Mouse (Mus musculus): ENCODE results near the gene Orc1. TPM values are rescaled to one million over a fixed set of nuclear protein-coding genes. Genes with fewer than 3 reads are reported as not detected.

The Orc1 gene
- total RNA-seq, 1 experiment = 44.5 TPM

DNA sequence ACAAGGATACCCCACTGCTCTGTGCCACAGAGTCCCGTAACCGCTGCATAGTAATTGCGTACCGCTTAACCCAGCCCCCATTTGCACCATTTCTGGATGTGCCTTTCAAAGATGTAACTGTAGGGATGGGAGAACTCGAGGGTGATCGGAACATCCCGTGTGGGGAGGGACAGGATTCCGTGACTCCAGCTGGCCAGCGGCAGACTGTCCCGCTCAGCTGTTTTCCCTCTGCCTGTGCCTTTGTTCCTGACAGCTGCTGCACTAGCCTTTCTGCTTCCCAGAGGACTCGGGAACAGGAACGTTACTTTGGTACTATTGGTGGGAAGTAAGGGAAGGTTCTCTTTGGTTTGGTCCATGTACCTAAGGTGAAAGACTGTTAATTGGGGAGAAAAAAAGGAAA, 54.5 kb downstream of the Orc1 start:
- Histone ChIP-seq H3K4me3 (ENCODE audit: insufficient read depth in 1 of 2, low read depth in 1 of 2, low read length in 2 of 2, poor library complexity in 1 of 2, severe bottlenecking in 1 of 2) (no peak overlapping the region), H3K36me3 (ENCODE audit: control insufficient read depth, insufficient read depth, low read length, poor library complexity, severe bottlenecking) (peaks cover 40% of the 10 kb centered on the region), H3K9ac (ENCODE audit: insufficient read depth, low read depth, low read length, poor library complexity, severe bottlenecking) (no peak overlapping the region), H3K27ac (ENCODE audit: insufficient read depth, low read depth, low read length, poor library complexity, severe bottlenecking) (no peak overlapping the region), H3K4me1 (ENCODE audit: control insufficient read depth in 2 of 2, insufficient read depth in 2 of 2, low read length in 2 of 2, poor library complexity in 1 of 2) (peaks cover 3 to 12% of the 10 kb centered on the region in 2 experiments; a peak in 3 of 4 replicates), H3K9me3 (ENCODE audit: control insufficient read depth, insufficient read depth, low read depth, low read length) (no peaks in the 10 kb centered on the region)
- TF ChIP-seq HCFC1 (IDR thresholded peaks at IDR 0.05; ENCODE audit: borderline replicate concordance, insufficient read depth, low read length) (no peak), MAFK (IDR thresholded peaks at IDR 0.05; ENCODE audit: insufficient read depth, low read depth, low read length) (no peak), ZNF384 (IDR thresholded peaks at IDR 0.05; ENCODE audit: low read depth, low read length) (no peak), CHD2 (IDR thresholded peaks at IDR 0.05; ENCODE audit: low read depth, low read length) (no peak), ZC3H11A (IDR thresholded peaks at IDR 0.05; ENCODE audit: borderline replicate concordance, low read depth, low read length) (no peak)
- in situ Hi-C loops (cut with MboI; ENCODE audit: low sequenced_read_pairs in 2 of 2, unreplicated experiment in 2 of 2) = no loop called here
- no peak for DNase-seq (ENCODE audit: low read depth, low spot score)

DNA sequence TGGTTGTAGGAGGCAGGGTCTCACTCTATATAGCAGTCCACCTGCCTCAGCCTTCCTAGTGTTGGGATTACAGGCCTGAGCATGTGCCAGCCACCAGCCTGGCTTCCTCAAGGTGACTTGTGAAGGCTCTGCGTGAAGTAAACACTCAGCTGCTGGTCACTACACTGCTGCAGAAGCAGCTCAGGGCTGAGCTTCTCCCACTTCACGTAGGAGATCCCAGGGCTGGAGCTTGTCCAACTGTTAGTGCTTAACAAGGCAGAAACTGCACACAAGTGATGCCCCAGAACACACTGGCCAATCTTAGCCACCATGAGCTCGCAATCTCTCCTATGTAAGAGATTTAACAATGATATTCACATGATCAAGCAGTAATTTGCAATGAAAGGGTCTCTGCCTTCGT, 55.5 kb downstream of the Orc1 start:
- no peak for DNase-seq (ENCODE audit: low read depth, low spot score)
- peaks cover 3 to 12% of the 10 kb centered on the region in 2 experiments; a peak in 3 of 4 replicates for H3K4me1 ChIP-seq (ENCODE audit: control insufficient read depth in 2 of 2, insufficient read depth in 2 of 2, low read length in 2 of 2, poor library complexity in 1 of 2)
- TF ChIP-seq ZC3H11A (IDR thresholded peaks at IDR 0.05; ENCODE audit: borderline replicate concordance, low read depth, low read length) = no peak
- no peak for TF ChIP-seq ZNF384 (IDR thresholded peaks at IDR 0.05; ENCODE audit: low read depth, low read length)
- TF ChIP-seq CHD2 (IDR thresholded peaks at IDR 0.05; ENCODE audit: low read depth, low read length) = no peak
- peak overlapping the region; percentile 74 for H3K27ac ChIP-seq (ENCODE audit: insufficient read depth, low read depth, low read length, poor library complexity, severe bottlenecking)
- H3K4me3 ChIP-seq (ENCODE audit: insufficient read depth in 1 of 2, low read depth in 1 of 2, low read length in 2 of 2, poor library complexity in 1 of 2, severe bottlenecking in 1 of 2) = no peak overlapping the region
- H3K9me3 ChIP-seq (ENCODE audit: control insufficient read depth, insufficient read depth, low read depth, low read length) = no peaks in the 10 kb centered on the region
- H3K9ac ChIP-seq (ENCODE audit: insufficient read depth, low read depth, low read length, poor library complexity, severe bottlenecking) = no peak overlapping the region
- H3K36me3 ChIP-seq (ENCODE audit: control insufficient read depth, insufficient read depth, low read length, poor library complexity, severe bottlenecking) = peaks cover 31% of the 10 kb centered on the region
- in situ Hi-C loops (cut with MboI; ENCODE audit: low sequenced_read_pairs in 2 of 2, unreplicated experiment in 2 of 2) = no loop called here

DNA sequence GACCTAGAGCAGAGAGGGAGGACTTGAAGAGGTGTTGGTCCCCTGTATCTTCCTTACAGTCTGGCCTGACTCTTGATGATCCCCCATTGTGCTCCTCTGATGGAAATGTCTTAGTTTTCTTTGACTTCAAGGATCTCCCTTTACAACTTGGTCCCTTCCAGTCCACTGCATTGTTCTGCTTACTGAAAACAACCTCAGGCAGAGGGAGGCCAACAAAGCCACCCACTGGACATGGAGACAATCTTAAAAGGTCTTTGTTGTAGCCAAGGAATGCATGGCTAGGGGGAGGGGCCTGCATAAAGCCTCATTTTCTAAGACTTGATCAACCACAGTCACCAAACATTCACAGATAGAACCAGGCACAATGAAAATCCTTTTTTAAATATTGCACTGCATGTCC, 55.9 kb downstream of the Orc1 start:
- Histone ChIP-seq H3K27ac (ENCODE audit: insufficient read depth, low read depth, low read length, poor library complexity, severe bottlenecking) (peak overlapping the region; percentile 74; the same call in 1 of the 2 replicates), H3K4me1 (ENCODE audit: control insufficient read depth in 2 of 2, insufficient read depth in 2 of 2, low read length in 2 of 2, poor library complexity in 1 of 2) (peaks cover 3 to 12% of the 10 kb centered on the region in 2 experiments; a peak in 3 of 4 replicates), H3K36me3 (ENCODE audit: control insufficient read depth, insufficient read depth, low read length, poor library complexity, severe bottlenecking) (peaks cover 27% of the 10 kb centered on the region), H3K9me3 (ENCODE audit: control insufficient read depth, insufficient read depth, low read depth, low read length) (no peaks in the 10 kb centered on the region), H3K9ac (ENCODE audit: insufficient read depth, low read depth, low read length, poor library complexity, severe bottlenecking) (no peak overlapping the region), H3K4me3 (ENCODE audit: insufficient read depth in 1 of 2, low read depth in 1 of 2, low read length in 2 of 2, poor library complexity in 1 of 2, severe bottlenecking in 1 of 2) (no peak overlapping the region)
- no peak for TF ChIP-seq CHD2 (IDR thresholded peaks at IDR 0.05; ENCODE audit: low read depth, low read length)
- no peak for TF ChIP-seq ZNF384 (IDR thresholded peaks at IDR 0.05; ENCODE audit: low read depth, low read length)
- TF ChIP-seq ZC3H11A (IDR thresholded peaks at IDR 0.05; ENCODE audit: borderline replicate concordance, low read depth, low read length) = no peak
- no peak for TF ChIP-seq MAFK (IDR thresholded peaks at IDR 0.05; ENCODE audit: insufficient read depth, low read depth, low read length)
- no peak for TF ChIP-seq HCFC1 (IDR thresholded peaks at IDR 0.05; ENCODE audit: borderline replicate concordance, insufficient read depth, low read length)
- DNase-seq (ENCODE audit: low read depth, low spot score) = peak; percentile 42
- in situ Hi-C loops (cut with MboI; ENCODE audit: low sequenced_read_pairs in 2 of 2, unreplicated experiment in 2 of 2) = no loop called here

DNA sequence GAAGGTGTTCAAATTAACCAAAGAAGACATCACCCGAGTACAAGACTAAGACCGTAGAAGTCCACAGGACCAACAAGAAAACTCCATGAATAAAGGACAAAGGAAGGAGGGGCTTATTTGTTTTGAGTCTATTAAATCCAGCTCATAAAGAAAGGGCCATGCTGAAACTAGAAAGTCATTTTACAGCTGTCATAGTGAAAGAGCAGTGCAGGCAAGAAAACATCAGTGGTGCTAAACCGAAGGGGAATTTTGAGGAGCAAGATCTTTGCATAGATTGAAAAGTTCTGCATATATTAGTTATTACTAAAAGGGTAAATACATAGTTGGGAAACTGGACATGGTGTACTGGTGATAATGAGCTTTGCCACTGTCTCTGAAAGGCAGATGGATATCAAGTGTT, 58.5 kb downstream of the Orc1 start:
- Histone ChIP-seq H3K9me3 (ENCODE audit: control insufficient read depth, insufficient read depth, low read depth, low read length) (no peaks in the 10 kb centered on the region), H3K4me3 (ENCODE audit: insufficient read depth in 1 of 2, low read depth in 1 of 2, low read length in 2 of 2, poor library complexity in 1 of 2, severe bottlenecking in 1 of 2) (no peak overlapping the region), H3K9ac (ENCODE audit: insufficient read depth, low read depth, low read length, poor library complexity, severe bottlenecking) (no peak overlapping the region), H3K4me1 (ENCODE audit: control insufficient read depth in 2 of 2, insufficient read depth in 2 of 2, low read length in 2 of 2, poor library complexity in 1 of 2) (peaks cover 3 to 12% of the 10 kb centered on the region in 2 experiments; a peak in 3 of 4 replicates), H3K27ac (ENCODE audit: insufficient read depth, low read depth, low read length, poor library complexity, severe bottlenecking) (no peak overlapping the region), H3K36me3 (ENCODE audit: control insufficient read depth, insufficient read depth, low read length, poor library complexity, severe bottlenecking) (peaks cover 13% of the 10 kb centered on the region)
- no peak for DNase-seq (ENCODE audit: low read depth, low spot score)
- in situ Hi-C loops (cut with MboI; ENCODE audit: low sequenced_read_pairs in 2 of 2, unreplicated experiment in 2 of 2) = no loop called here
- no peak for TF ChIP-seq ZC3H11A (IDR thresholded peaks at IDR 0.05; ENCODE audit: borderline replicate concordance, low read depth, low read length)
- no peak for TF ChIP-seq HCFC1 (IDR thresholded peaks at IDR 0.05; ENCODE audit: borderline replicate concordance, insufficient read depth, low read length)
- no peak for TF ChIP-seq ZNF384 (IDR thresholded peaks at IDR 0.05; ENCODE audit: low read depth, low read length)
- TF ChIP-seq CHD2 (IDR thresholded peaks at IDR 0.05; ENCODE audit: low read depth, low read length) = no peak
- TF ChIP-seq MAFK (IDR thresholded peaks at IDR 0.05; ENCODE audit: insufficient read depth, low read depth, low read length) = no peak

DNA sequence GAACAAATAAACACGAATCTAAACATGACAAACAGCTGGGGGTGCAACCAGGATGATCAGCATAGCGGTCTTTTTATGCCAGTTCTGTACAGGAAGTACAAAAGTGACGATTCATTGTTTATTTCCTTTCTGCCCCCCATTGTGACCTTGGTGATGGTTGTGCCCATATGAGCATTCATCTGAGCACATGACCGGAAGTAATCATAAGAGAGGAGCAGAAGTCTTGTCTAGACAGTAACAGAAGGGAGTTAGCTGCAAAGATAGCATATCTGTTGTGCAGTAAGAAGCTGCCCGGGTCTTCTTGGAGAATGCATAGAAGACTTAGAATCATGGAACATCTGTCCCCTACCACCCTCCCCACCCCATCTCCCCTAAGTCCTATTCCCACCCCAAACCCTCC, 59.5 kb downstream of the Orc1 start:
- in situ Hi-C loops (cut with MboI; ENCODE audit: low sequenced_read_pairs in 2 of 2, unreplicated experiment in 2 of 2) = no loop called here
- peaks cover 4% of the 10 kb centered on the region; the same call in 1 of the 2 replicates for H3K36me3 ChIP-seq (ENCODE audit: control insufficient read depth, insufficient read depth, low read length, poor library complexity, severe bottlenecking)
- no peak overlapping the region for H3K27ac ChIP-seq (ENCODE audit: insufficient read depth, low read depth, low read length, poor library complexity, severe bottlenecking)
- DNase-seq (ENCODE audit: low read depth, low spot score) = no peak
- no peak for TF ChIP-seq MAFK (IDR thresholded peaks at IDR 0.05; ENCODE audit: insufficient read depth, low read depth, low read length)
- H3K9ac ChIP-seq (ENCODE audit: insufficient read depth, low read depth, low read length, poor library complexity, severe bottlenecking) = no peak overlapping the region
- no peak overlapping the region for H3K4me3 ChIP-seq (ENCODE audit: insufficient read depth in 1 of 2, low read depth in 1 of 2, low read length in 2 of 2, poor library complexity in 1 of 2, severe bottlenecking in 1 of 2)
- no peaks in the 10 kb centered on the region for H3K9me3 ChIP-seq (ENCODE audit: control insufficient read depth, insufficient read depth, low read depth, low read length)
- peaks cover 3 to 8% of the 10 kb centered on the region in 2 experiments; a peak in 3 of 4 replicates for H3K4me1 ChIP-seq (ENCODE audit: control insufficient read depth in 2 of 2, insufficient read depth in 2 of 2, low read length in 2 of 2, poor library complexity in 1 of 2)

All from ES-E14 (cell line).